Mouse (Mus musculus) lung, postnatal 0 days (tissue): ENCODE results near the gene Trim44.

ENCODE experiments used
- CTCF ChIP-seq: IDR thresholded peaks from 2 replicates; pipeline ENCODE4 v1.5.1; 2016; ENCODE audit warnings: antibody characterized with exemption, mild to moderate bottlenecking
- EP300 ChIP-seq: IDR thresholded peaks from 2 replicates; pipeline ENCODE4 v1.6.1; 2016; ENCODE audit warnings: antibody characterized with exemption, mild to moderate bottlenecking, control low read depth

DNA sequence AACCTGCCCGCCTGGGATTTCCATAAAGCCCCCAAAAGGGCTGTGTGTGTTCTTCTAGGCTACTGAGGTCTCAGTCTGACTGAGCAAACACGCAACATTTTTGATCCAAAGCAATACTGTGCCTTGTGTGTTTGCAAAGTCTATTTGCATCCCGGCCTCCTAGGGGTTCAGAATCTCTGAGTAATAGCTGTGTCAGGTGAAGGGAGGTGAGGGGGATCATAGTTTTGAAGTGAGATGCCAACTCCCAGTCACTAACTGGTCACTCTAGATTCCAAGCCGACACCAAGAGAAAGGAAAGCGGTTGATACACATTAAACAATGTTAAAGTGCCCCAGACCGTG, 6.3 kb downstream of the Trim44 start:
- TF ChIP-seq CTCF (no peak), EP300 (no peak)
